Mouse (Mus musculus) heart, adult 2 months (tissue): ENCODE data around the gene Abcc2.

Experiments
- CTCF ChIP-seq: fragments of 200-600 bp; IDR thresholded peaks from 2 replicates; pipeline ENCODE4 v1.8.1; 2022; ENCODE audit warnings: antibody characterized with exemption, mild to moderate bottlenecking, moderate library complexity
- POLR2A ChIP-seq: fragments of 200-500 bp; IDR thresholded peaks from 2 replicates; pipeline ENCODE4 v1.6.1; 2011; ENCODE audit warnings: mild to moderate bottlenecking, low read depth, low read length, control low read depth; ENCODE audit not compliant: insufficient read depth

GRCm38 (mm10) chr19:43775433-43775832, 6.6 kb upstream of the Abcc2 start:
- TF ChIP-seq POLR2A (no peak), CTCF (no peak)
